Mouse (Mus musculus) brain, embryonic 14.5 days (tissue): ENCODE measurements around the gene Pkn3. TPM values are rescaled to one million over a fixed set of nuclear protein-coding genes. Genes with fewer than 3 reads are reported as not detected.

Experiments used
- DNase-seq: peaks from one replicate; pipeline ENCODE4 v3.0.0-alpha.2; 2011; ENCODE audit warnings: low read depth
- CTCF ChIP-seq: fragments of 200-500 bp; IDR thresholded peaks from 2 replicates; pipeline ENCODE4 v1.5.1; 2012; ENCODE audit warnings: inconsistent platforms, mild to moderate bottlenecking, moderate library complexity, borderline replicate concordance; ENCODE audit not compliant: insufficient read depth, insufficient read length; ENCODE audit errors: extremely low read depth
- POLR2A ChIP-seq: fragments of 200-500 bp; IDR thresholded peaks from 2 replicates; pipeline ENCODE4 v1.6.1; 2012; ENCODE audit warnings: mild to moderate bottlenecking, inconsistent platforms, borderline replicate concordance; ENCODE audit not compliant: poor library complexity, insufficient read depth, insufficient read length, severe bottlenecking; ENCODE audit errors: extremely low read depth
- polyA plus RNA-seq: library from polyadenylated mRNA; depleted of rRNA; stranded (reverse); fragments of >200 nt; gene quantifications from 2 replicates; pipeline ENCODE4 v1.2.3, GENCODE M21; 2012; rRNA removed

The Pkn3 gene
- 3.7 and 7.2 TPM in 2 replicates for polyA plus RNA-seq

GRCm38 (mm10) chr2:30077502-30078348 is at the start of gene Pkn3:
Gene Pkn3, plus strand, starts transcription at chr2:30077684.
- TF ChIP-seq POLR2A (no peak), CTCF (peak; percentile 99)
- DNase-seq: peak; percentile 91

- no peak for TF ChIP-seq POLR2A
- peak; percentile 20; the same call in 1 of the 2 replicates for TF ChIP-seq CTCF
- no peak for DNase-seq
Observed at GRCm38 (mm10) chr2:30032244-30032846, 45.1 kb upstream of the Pkn3 start.

GRCm38 (mm10) chr2:30032957-30033356 is 44.5 kb upstream of the Pkn3 start:
- TF ChIP-seq CTCF (no peak), POLR2A (no peak)
- DNase-seq: no peak

- TF ChIP-seq CTCF: no peak
- no peak for TF ChIP-seq POLR2A
- no peak for DNase-seq
Observed at GRCm38 (mm10) chr2:30037762-30038161, 39.7 kb upstream of the Pkn3 start.

- DNase-seq: no peak
- no peak for TF ChIP-seq CTCF
Observed at GRCm38 (mm10) chr2:30038370-30038769, 39.1 kb upstream of the Pkn3 start.

- TF ChIP-seq CTCF (no peak), POLR2A (no peak)
- DNase-seq: no peak
Observed at GRCm38 (mm10) chr2:30039687-30040086, 37.8 kb upstream of the Pkn3 start.

- peak; percentile 88 for DNase-seq
- no peak for TF ChIP-seq POLR2A
- TF ChIP-seq CTCF: peak; percentile 89
Observed at GRCm38 (mm10) chr2:30042445-30042844, 35.0 kb upstream of the Pkn3 start.

- DNase-seq: no peak
- TF ChIP-seq CTCF: no peak
- TF ChIP-seq POLR2A: no peak
Observed at GRCm38 (mm10) chr2:30044550-30044949, 32.9 kb upstream of the Pkn3 start.

- no peak for DNase-seq
- TF ChIP-seq POLR2A: no peak
- no peak for TF ChIP-seq CTCF
Observed at GRCm38 (mm10) chr2:30047127-30047526, 30.4 kb upstream of the Pkn3 start.

GRCm38 (mm10) chr2:30048101-30048501 is 29.4 kb upstream of the Pkn3 start:
- DNase-seq: no peak
- TF ChIP-seq CTCF (no peak), POLR2A (no peak)

GRCm38 (mm10) chr2:30048699-30049388 is 28.6 kb upstream of the Pkn3 start, which contains the start of gene Wdr34:
Gene Wdr34, minus strand, starts transcription at chr2:30048881.
- TF ChIP-seq POLR2A (peak; percentile 85), CTCF (no peak)

GRCm38 (mm10) chr2:30049831-30050230 is 27.7 kb upstream of the Pkn3 start:
- TF ChIP-seq CTCF (no peak), POLR2A (no peak)
- DNase-seq: no peak

More at GRCm38 (mm10) chr2:30048699-30049388, 28.6 kb upstream of the Pkn3 start, which contains the start of gene Wdr34:
- DNase-seq: peak; percentile 99
